Mouse (Mus musculus) erythroblast, embryonic 14.5 days (primary cell): ENCODE measurements around the gene AU040320. TPM values are rescaled to one million over a fixed set of nuclear protein-coding genes. Genes with fewer than 3 reads are reported as not detected.

ENCODE experiments used
- H3K27me3 ChIP-seq: 2 replicates; pipeline ENCODE4 v1.6.1; 2012; ENCODE audit warnings: inconsistent platforms; ENCODE audit not compliant: control insufficient read depth
- H3K36me3 ChIP-seq: 2 replicates; pipeline ENCODE4 v1.6.1; 2012; ENCODE audit warnings: mild to moderate bottlenecking, inconsistent platforms; ENCODE audit not compliant: control insufficient read depth
- H3K4me1 ChIP-seq: 2 replicates; pipeline ENCODE4 v1.6.1; 2012; ENCODE audit warnings: inconsistent platforms; ENCODE audit not compliant: control insufficient read depth
- H3K4me3 ChIP-seq: replicated peaks from 2 replicates; pipeline ENCODE3; 2012; ENCODE audit warnings: moderate library complexity, mild to moderate bottlenecking, inconsistent platforms
- H3K9me3 ChIP-seq: 2 replicates; pipeline ENCODE4 v1.6.1; 2012; ENCODE audit warnings: low read length, inconsistent platforms, mixed read lengths; ENCODE audit not compliant: control insufficient read depth
- GATA1 ChIP-seq: IDR thresholded peaks from 2 replicates; pipeline ENCODE4 v1.6.1; 2012; ENCODE audit warnings: low read length, inconsistent platforms, mixed read lengths
- TAL1 ChIP-seq: IDR thresholded peaks from 3 replicates; pipeline ENCODE4 v1.6.1; 2012; ENCODE audit warnings: low read length, inconsistent platforms, mixed read lengths
- polyA plus RNA-seq: library from polyadenylated mRNA; stranded (reverse); fragments of >175 nt; gene quantifications from 2 replicates; pipeline ENCODE4 v1.2.3, GENCODE M21; 2012

Gene AU040320
- polyA plus RNA-seq, 1 experiment: 0.43 TPM

- Histone ChIP-seq H3K36me3 (peaks cover 16% of the 10 kb centered on the region), H3K9me3 (no peaks in the 10 kb centered on the region), H3K27me3 (no peaks in the 10 kb centered on the region), H3K4me3 (no peak overlapping the region), H3K4me1 (peaks cover 26% of the 10 kb centered on the region)
- TF ChIP-seq GATA1: no peak
Observed at GRCm38 (mm10) chr4:126756766-126757165, 3.4 kb downstream of the AU040320 start.

- TF ChIP-seq GATA1 (no peak), TAL1 (no peak)
- H3K36me3 ChIP-seq: peaks cover 16% of the 10 kb centered on the region
- no peaks in the 10 kb centered on the region for H3K27me3 ChIP-seq
- peaks cover 12% of the 10 kb centered on the region for H3K4me1 ChIP-seq
- H3K4me3 ChIP-seq: no peak overlapping the region
- H3K9me3 ChIP-seq: no peaks in the 10 kb centered on the region
Observed at GRCm38 (mm10) chr4:126758299-126758698, 5.0 kb downstream of the AU040320 start.

DNA sequence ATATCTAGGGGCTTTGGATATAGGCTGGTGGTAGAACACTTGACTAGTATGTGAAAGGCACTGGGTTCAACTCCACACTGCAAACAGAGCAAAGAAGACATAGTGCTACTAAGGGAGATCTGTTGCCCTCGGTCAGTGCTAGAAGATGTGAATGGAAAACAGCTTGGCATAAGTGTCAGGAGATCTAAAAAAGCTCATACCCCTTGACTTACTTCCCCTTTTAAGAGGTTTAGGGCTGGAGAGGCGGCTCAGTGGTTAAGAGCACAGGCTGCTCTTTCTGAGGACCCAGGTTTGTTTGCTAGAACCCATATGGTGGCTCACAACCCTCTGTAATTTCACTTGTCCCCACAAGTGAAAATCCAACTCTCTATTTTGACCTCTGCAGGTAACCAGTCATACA lies 6.1 kb downstream of the AU040320 start:
- TF ChIP-seq TAL1 (no peak), GATA1 (no peak)
- Histone ChIP-seq H3K27me3 (no peaks in the 10 kb centered on the region), H3K4me3 (no peak overlapping the region), H3K36me3 (peaks cover 16% of the 10 kb centered on the region), H3K4me1 (peaks cover 3% of the 10 kb centered on the region), H3K9me3 (no peaks in the 10 kb centered on the region)

GRCm38 (mm10) chr4:126762586-126763359 lies 9.4 kb downstream of the AU040320 start:
- H3K36me3 ChIP-seq: peaks cover 14% of the 10 kb centered on the region
- no peak overlapping the region for H3K4me3 ChIP-seq
- H3K9me3 ChIP-seq: no peaks in the 10 kb centered on the region
- no peaks in the 10 kb centered on the region for H3K4me1 ChIP-seq
- TF ChIP-seq TAL1 (no peak), GATA1 (no peak)
- no peaks in the 10 kb centered on the region for H3K27me3 ChIP-seq

DNA sequence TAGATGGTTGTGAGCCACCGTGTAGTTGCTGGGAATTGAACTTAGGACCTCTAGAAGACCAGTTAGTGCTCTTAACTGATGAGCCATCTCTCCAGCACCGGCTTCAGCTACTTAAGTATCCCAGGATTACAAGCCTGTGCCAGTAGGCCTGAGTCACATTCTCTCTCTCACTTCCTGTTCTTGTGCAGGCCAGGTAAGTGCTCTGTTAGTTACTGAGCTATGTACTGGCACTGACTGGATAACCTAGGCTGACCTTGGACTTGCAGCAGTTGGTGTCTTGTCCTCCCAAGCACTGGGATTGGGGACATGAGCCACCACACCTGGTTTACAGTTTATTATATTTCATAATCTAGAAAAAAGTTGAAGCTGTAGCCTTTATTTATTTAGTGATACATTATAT lies 10.1 kb downstream of the AU040320 start:
- Histone ChIP-seq H3K4me3 (no peak overlapping the region), H3K9me3 (no peaks in the 10 kb centered on the region), H3K27me3 (no peaks in the 10 kb centered on the region), H3K4me1 (no peaks in the 10 kb centered on the region), H3K36me3 (peaks cover 10% of the 10 kb centered on the region)
- TF ChIP-seq TAL1 (no peak), GATA1 (no peak)

GRCm38 (mm10) chr4:126769800-126770563 lies 16.6 kb downstream of the AU040320 start:
- Histone ChIP-seq H3K9me3 (no peaks in the 10 kb centered on the region), H3K4me3 (no peak overlapping the region)
- no peak for TF ChIP-seq GATA1
- TF ChIP-seq TAL1: no peak

GRCm38 (mm10) chr4:126770831-126771230 lies 17.5 kb downstream of the AU040320 start:
- H3K27me3 ChIP-seq: no peaks in the 10 kb centered on the region
- H3K4me1 ChIP-seq: peaks cover 25% of the 10 kb centered on the region
- peaks cover 4% of the 10 kb centered on the region for H3K36me3 ChIP-seq
- no peaks in the 10 kb centered on the region for H3K9me3 ChIP-seq
- no peak overlapping the region for H3K4me3 ChIP-seq
- TF ChIP-seq TAL1 (no peak), GATA1 (no peak)

More at GRCm38 (mm10) chr4:126769800-126770563, 16.6 kb downstream of the AU040320 start:
- Histone ChIP-seq H3K4me1 (peaks cover 25% of the 10 kb centered on the region), H3K27me3 (no peaks in the 10 kb centered on the region), H3K36me3 (peaks cover 4% of the 10 kb centered on the region)

DNA sequence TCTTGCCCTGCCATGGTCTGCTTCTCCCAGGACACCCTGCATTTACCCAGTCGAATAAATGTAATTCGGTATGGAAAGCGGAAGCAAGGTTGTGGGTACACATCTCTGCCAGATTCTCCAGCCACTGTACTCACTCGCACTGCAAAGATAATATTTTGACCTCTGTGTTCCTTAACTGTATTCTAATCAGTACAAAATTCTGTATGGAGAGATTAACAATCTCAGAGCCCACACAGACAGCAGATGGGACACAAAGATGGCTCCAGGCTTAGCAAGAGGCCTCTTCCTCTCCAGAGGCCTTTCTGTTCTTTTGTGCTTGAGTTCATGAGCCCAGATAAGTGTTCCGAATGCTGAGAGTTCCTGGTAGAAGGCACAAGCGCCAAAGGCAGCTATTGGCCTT lies 20.5 kb downstream of the AU040320 start:
- TF ChIP-seq GATA1 (no peak), TAL1 (no peak)
- Histone ChIP-seq H3K9me3 (no peaks in the 10 kb centered on the region), H3K4me1 (peaks cover 24% of the 10 kb centered on the region), H3K27me3 (no peaks in the 10 kb centered on the region), H3K36me3 (peaks cover 4% of the 10 kb centered on the region), H3K4me3 (no peak overlapping the region)

DNA sequence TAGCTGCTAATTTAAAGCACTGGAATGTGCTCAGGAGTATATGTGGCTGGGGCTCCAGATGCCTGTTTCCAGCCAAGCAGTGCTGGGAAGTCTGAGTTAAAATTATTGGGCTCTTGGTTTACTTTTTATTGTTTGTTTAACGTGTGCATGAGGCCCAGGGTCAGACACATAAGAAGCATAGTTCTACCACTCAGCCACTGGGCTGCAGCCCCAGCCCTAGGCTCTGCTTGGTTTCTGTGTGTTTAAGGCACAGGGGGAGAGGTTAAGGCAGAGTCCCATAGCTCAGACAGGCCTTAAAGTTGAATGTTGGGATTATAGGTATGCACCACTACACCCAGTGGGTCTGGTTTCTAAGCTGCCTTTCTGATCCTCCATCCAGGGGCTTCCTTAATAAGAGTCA lies 21.8 kb downstream of the AU040320 start:
- Histone ChIP-seq H3K27me3 (no peaks in the 10 kb centered on the region), H3K4me1 (peaks cover 11% of the 10 kb centered on the region), H3K36me3 (peaks cover 4% of the 10 kb centered on the region), H3K4me3 (no peak overlapping the region), H3K9me3 (no peaks in the 10 kb centered on the region)
- TF ChIP-seq TAL1: no peak
- no peak for TF ChIP-seq GATA1
